Mouse (Mus musculus) T-helper 17 cell (primary cell): Measurements from ENCODE around the gene March4.

Experiments
- in situ Hi-C, 2 experiments: fragments of 300-600 bp; cut with MboI, MseI; formaldehyde crosslinking; loops; 1 replicate in 1 of 2; 2 replicates in 1 of 2; pipeline ENCODE4 v1.15.1; 2025; ENCODE audit warnings: high pct_unique_total_duplicates in 2 of 2

The March4 gene

DNA sequence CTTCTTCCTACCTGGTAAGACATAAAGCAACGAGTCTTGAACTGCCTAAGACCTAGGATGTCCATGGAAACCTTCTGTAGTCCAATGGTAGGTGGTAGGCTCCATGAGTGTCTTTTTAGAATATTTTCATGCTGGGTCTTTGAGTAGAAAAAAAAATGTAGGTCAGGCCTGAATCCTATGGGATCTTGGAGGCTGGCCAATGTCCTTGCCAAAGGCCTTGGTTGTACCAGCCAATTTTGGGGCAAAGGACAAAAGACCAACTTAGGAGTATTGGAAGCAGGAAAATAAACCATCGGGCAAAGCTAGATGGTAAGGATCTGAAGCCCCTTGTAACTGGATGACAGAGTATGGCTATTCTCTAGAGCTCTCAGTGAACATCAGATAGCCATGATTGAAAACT lies 83.9 kb downstream of the March4 start:
- in situ Hi-C loops = loop anchor here in 1 of 2 experiments (10.0 kb wide), 1 partner anchor 212 kb away; no protein-coding TSS in a partner anchor

- in situ Hi-C loops = loop anchor here in 1 of 2 experiments (10.0 kb wide), 1 partner anchor 214 kb away; no protein-coding TSS in a partner anchor
Observed at GRCm38 (mm10) chr1:72450790-72451189, 85.9 kb downstream of the March4 start.

GRCm38 (mm10) chr1:72449752-72450151 lies 87.0 kb downstream of the March4 start:
- in situ Hi-C loops = loop anchor here in 1 of 2 experiments (10.0 kb wide), 1 partner anchor 215 kb away; no protein-coding TSS in a partner anchor

GRCm38 (mm10) chr1:72442747-72443146 lies 94.0 kb downstream of the March4 start:
- in situ Hi-C loops = no loop called here

DNA sequence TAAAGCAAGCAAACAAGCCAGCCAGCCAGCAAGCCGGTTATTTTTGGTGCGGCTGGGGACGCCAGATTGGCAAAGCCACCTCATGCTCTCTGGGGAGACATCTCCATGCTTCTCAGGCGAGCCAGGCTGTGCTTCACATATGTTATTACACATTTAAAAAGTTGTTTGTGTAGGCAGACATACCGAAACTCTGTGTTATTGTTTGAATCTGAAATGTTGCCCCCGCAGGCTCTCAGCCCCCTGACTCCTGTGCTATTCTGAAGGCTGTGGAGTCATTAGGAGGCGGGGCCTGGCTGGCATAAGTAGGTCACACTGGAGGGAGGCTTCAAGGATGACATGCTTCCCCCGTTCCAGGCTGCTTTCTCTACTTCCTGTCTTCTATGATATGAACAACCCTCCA lies 97.6 kb downstream of the March4 start:
- in situ Hi-C loops = no loop called here

DNA sequence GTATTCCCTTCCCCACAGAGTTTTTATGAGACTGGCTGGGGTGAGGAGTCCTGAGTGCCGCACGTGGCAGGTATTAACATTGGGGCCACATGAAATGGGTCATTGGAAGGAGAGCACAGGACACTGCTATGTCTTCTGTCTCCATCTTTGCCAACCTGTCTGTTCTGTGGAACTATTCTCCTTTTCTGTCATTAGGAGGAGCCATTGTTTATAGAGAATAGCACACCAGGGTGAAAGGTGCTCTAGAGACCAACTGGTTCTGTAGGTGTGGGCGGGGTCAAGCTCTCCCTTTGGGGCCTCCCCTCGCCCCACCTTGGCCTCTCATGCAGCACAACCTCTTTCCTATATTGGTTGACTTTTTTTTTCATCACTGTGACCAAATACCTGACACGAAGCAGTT lies 99.8 kb downstream of the March4 start:
- in situ Hi-C loops = no loop called here

- in situ Hi-C loops = no loop called here
Observed at GRCm38 (mm10) chr1:72434510-72434909, 102.2 kb downstream of the March4 start.

- in situ Hi-C loops = no loop called here
Observed at GRCm38 (mm10) chr1:72432579-72432978, 104.2 kb downstream of the March4 start.

- in situ Hi-C loops = no loop called here
Observed at GRCm38 (mm10) chr1:72429107-72429807, 107.5 kb downstream of the March4 start.

DNA sequence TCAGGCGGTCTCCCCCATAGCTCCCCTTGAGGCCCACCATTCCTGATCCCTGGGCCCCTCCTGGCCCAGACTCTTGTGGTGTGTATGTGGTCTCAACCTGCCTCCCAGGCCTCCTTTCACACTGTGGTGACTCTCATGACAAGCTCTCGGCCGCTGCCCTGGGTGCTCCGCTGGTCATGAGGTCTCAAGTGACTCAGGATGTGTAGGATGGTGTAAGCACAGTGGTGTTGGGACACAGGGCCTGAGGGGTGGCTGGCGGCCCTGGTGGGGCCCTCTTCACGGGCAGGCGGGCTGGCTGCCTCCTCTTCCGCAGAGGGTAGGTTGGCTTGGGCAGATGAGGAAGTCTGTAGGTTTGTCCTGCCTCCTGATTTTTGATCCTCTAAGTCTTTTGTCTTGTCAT lies 108.2 kb downstream of the March4 start:
- in situ Hi-C loops = no loop called here

DNA sequence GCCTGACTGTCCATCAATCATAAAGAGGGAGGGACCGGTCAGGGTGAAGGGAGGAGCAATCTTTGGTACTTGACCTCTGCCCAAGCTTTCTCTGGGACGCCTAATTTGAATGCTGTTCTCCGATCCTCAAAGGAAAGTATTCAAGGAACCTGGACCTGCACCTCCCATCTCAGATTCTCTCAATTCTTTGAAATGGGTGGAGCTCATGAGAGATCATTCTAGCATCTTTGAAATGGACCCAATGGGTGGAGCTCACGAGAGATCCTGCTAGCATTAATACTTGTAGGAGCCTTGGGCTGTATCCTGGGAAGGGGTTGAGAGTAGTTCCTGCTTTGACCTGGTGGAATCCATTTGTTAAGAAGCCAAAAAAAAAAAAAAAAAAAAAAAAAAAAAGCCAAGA lies 110.3 kb downstream of the March4 start:
- in situ Hi-C loops = no loop called here

DNA sequence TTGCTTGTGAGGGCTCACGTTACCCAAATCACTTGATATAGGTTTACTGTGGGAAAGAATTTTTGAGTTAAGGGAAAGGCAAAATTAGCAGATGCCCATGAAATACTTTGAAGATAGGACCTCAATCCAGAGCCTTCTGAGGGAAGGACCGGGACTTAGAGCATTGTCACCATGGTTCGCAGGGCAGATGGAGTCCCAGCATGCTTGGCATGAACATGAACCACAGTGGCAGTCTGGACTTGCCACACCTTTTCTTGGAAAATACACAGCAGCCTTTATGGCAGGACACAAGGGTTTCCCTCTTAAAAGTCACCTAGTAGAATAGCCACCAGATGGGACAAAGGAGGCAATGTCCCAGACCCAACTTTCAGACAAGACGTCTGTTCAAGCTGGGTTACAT lies 114.6 kb downstream of the March4 start:
- in situ Hi-C loops = no loop called here

GRCm38 (mm10) chr1:72420220-72420619 lies 116.5 kb downstream of the March4 start:
- in situ Hi-C loops = no loop called here

DNA sequence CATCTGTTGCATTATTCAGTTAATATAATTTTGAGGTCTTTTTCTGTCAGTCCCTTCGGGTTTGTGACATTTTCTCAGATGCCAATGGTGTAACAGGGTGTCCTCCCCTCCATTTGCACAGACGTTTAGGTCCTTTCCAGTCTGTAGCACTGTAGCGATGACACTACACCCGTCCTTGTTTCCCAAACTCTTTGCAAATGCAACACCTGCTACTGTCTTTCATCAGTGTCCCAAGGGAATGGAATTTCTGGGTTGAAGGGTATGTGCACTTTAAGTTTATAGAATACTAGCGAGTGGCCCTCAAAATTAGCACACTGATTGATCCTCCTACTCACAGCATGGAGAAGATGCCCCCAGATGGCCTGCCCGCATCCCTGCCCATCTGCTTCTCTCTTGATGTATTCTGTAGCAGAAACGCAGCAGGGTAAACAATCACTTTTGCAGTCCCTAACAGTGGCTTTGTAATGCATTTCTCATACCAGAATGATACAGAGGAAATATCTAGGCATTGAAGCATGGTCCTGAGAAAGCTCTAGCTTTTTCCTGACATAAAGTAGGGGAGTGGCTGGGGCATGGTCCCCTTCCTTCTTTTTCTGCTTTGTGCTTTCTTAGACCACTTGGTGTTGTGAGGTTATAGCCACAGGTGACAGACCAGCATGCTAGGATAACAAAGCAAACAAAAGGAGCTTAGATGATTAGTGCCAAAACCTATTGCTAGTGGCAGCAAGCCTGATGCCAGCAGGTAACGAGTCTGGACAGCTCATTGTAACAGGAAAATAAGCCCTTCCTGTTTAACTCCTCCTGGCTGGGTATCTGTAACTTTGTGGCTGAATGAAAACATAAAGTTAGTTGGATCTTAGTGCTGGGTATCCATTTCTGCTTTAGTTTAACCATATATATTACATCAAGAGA lies 117.7 kb downstream of the March4 start:
- in situ Hi-C loops = no loop called here

DNA sequence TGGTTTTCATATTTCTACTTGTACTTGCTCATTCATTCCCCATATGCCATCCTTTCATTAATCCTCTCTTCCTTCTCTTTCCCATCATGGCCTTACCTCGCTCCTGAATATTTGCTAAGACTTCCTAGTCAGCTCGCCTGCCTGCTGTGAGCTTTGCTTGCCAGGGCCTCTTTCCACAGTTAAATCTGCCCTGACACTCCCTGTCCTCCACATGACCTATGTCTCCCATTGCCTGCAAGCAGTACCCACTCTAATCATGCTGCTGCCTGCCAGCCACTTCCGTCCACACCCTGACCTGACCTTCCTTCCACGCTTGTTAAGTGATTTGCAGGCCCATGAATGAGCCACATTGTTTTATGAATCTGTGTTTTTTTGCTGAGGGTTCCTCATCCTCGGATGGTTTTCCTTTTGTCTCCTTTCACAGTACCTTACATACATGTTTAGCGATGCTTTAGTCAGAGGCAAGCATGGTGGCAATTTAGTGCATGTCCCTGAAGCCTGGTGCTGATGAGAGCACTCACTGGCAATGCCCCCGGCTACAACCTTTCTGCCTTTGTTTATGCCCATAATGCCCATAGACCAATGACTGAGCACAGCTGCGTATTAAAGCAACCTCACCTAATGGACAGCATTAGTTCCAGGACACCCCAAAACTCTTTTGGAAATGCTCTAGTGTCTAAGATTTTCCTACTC lies 122.0 kb downstream of the March4 start:
- in situ Hi-C loops = no loop called here

DNA sequence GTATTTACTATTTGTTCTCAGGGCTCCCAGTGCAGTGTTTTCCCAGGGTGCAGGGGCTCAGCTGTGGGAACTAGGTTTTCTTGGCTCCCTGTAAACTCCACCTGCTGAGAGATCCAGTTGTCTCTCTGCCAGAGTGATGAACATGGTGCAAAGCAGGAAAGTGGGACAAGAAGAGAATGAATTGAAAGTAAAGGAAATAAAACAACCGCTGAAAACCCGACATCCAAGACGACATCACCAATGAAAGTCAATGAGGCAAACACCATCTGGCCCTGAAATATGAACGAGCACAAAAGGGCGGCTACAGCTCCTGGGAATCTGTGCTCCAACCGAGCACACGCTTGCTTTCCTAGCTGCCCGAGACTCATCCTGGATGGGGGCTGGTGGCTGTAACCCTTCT lies 122.6 kb downstream of the March4 start:
- in situ Hi-C loops = no loop called here

GRCm38 (mm10) chr1:72413205-72413604 lies 123.5 kb downstream of the March4 start:
- in situ Hi-C loops = no loop called here

- in situ Hi-C loops = no loop called here
Observed at GRCm38 (mm10) chr1:72411108-72411507, 125.6 kb downstream of the March4 start.

DNA sequence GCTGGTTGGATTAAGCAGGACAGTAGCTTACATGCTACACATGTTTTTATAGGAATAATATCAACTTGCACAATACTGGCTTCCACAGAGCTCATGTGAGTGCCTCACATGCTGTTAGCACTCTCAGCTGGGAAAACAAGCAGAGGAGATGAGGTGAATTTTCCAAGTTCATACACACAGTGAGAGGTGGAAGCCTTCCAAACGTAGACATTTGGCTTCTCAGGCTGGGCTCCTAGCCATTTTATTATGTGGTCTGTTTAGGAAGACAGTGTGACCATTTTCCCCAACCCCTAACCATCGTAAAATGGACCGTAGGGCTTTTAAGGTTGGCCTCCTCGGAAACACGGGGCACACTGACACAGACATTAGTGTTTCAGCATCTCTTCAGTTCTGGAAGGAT lies 126.8 kb downstream of the March4 start:
- in situ Hi-C loops = no loop called here

GRCm38 (mm10) chr1:72406505-72407079 lies 130.1 kb downstream of the March4 start:
- in situ Hi-C loops = no loop called here

DNA sequence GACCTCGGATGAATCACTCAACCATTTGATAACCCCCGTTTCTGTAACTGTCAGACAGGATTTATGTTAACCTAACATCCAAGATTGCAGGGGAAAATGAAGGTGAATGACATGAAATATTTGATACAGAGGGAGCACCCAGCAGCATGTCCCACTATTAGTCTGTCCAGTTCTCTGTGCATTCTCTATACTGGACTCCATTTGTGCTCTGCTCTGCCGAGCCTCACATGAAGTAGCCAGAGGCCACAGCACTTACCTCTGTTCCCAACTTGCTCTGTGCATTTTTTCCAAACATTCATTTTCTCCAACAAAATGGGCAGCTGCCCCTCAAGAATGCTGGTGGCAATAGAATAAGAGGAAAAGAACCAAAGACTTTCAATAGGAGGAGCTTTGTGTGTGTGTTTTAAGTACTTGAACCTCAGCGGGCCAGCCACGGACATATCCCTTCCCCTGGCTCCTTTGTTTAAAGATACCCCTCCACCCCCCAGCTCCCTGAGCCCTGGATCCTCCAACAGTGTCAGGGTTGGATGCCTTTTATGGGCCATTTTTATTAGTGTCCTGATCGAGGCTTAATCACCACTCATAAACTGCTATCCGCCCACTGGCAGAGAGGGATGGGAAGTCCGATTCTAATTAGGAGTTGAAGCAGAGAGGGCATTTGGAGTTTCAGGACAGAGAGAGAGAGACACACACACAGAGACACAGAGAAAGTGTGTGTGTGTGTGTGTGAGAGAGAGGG lies 135.2 kb downstream of the March4 start:
- in situ Hi-C loops = no loop called here
